Mouse (Mus musculus) kidney, embryonic 16.5 days (tissue): Measurements from ENCODE around the gene Ctnnd1. TPM values are rescaled to one million over a fixed set of nuclear protein-coding genes. Genes with fewer than 3 reads are reported as not detected.

Experiments
- ATAC-seq: fragments of 200-750 bp; cut with Nextera tagmentation; 2 replicates; pipeline ENCODE4 v1.8.0; 2017; ENCODE audit warnings: moderate TSS enrichment; ENCODE audit not compliant: low FRiP score, low TSS enrichment
- H3K27ac ChIP-seq: fragments of 300-500 bp; sonication (generic); 2 replicates; pipeline ENCODE4 v1.5.1; 2014; ENCODE audit warnings: low read length
- H3K27me3 ChIP-seq: fragments of 300-500 bp; sonication (generic); 2 replicates; pipeline ENCODE4 v1.6.1; 2014; ENCODE audit warnings: low read length, control low read depth, mixed read lengths; ENCODE audit not compliant: insufficient read depth
- H3K36me3 ChIP-seq: fragments of 300-500 bp; sonication (generic); 2 replicates; pipeline ENCODE4 v1.6.1; 2014; ENCODE audit warnings: low read length, control low read depth, mixed read lengths; ENCODE audit not compliant: insufficient read depth
- H3K4me1 ChIP-seq: fragments of 300-500 bp; sonication (generic); 2 replicates; pipeline ENCODE4 v1.6.1; 2014; ENCODE audit warnings: low read length, control low read depth, mixed read lengths; ENCODE audit not compliant: insufficient read depth
- H3K4me2 ChIP-seq: fragments of 300-500 bp; sonication (generic); replicated peaks from 2 replicates; pipeline ENCODE4 v1.6.1; 2014; ENCODE audit warnings: low read depth, low read length
- H3K4me3 ChIP-seq: fragments of 300-500 bp; sonication (generic); 2 replicates; pipeline ENCODE4 v1.5.1; 2014; ENCODE audit warnings: mild to moderate bottlenecking, low read length
- H3K9ac ChIP-seq: fragments of 300-500 bp; sonication (generic); replicated peaks from 2 replicates; pipeline ENCODE4 v1.6.1; 2014; ENCODE audit warnings: low read length
- H3K9me3 ChIP-seq: fragments of 300-500 bp; sonication (generic); 2 replicates; pipeline ENCODE4 v1.6.1; 2016; ENCODE audit warnings: low read length, control low read depth
- WGBS: fragments of 180-500 bp; shearing (Covaris S2); extraction: QIAGEN DNeasy Blood & Tissue Kit; methylation state at CpG from one replicate; pipeline ENCODE4 v1.1.7; 2014; 5-methylcytosine and 5-hydroxymethylcytosine counted together
- polyA plus RNA-seq: library from polyadenylated mRNA; unstranded; fragments of >200 nt; fragmentation: Nextera tagmentation; extraction: Ambion mirVana; gene quantifications from 2 replicates; pipeline ENCODE4 v1.2.1, GENCODE M21; 2015

The Ctnnd1 gene
- polyA plus RNA-seq, 1 experiment from 2014 or later: 55.7 TPM

- H3K4me3 ChIP-seq: peak overlapping the region; percentile 52
- no peak for ATAC-seq
- no peaks in the 10 kb centered on the region for H3K27me3 ChIP-seq
- peak overlapping the region; percentile 65 for H3K9ac ChIP-seq
- H3K36me3 ChIP-seq: peaks cover 4% of the 10 kb centered on the region; the same call in 1 of the 2 replicates
- H3K4me1 ChIP-seq: peaks cover 19% of the 10 kb centered on the region
- WGBS: 13% methylated on average over 6 of the region's 6 CpGs
- H3K4me2 ChIP-seq: peak overlapping the region; percentile 70
- no peaks in the 10 kb centered on the region for H3K9me3 ChIP-seq
- peak overlapping the region; percentile 34; the same call in 1 of the 2 replicates for H3K27ac ChIP-seq
These were observed 2.2 kb downstream of the Ctnnd1 start for GRCm38 (mm10) chr2:84648369-84648768.

GRCm38 (mm10) chr2:84647051-84647568, 3.5 kb downstream of the Ctnnd1 start:
- Histone ChIP-seq H3K27ac (no peak overlapping the region), H3K9me3 (no peaks in the 10 kb centered on the region), H3K36me3 (peaks cover 4% of the 10 kb centered on the region; the same call in 1 of the 2 replicates), H3K4me2 (0 out of 2 replicates have a peak overlapping the region, but pooled peaks have one; percentile 70), H3K27me3 (no peaks in the 10 kb centered on the region), H3K4me1 (peaks cover 23% of the 10 kb centered on the region), H3K9ac (no peak overlapping the region), H3K4me3 (no peak overlapping the region)
- no peak for ATAC-seq
- WGBS: 94% methylated on average over 6 of the region's 6 CpGs

- Histone ChIP-seq H3K27me3 (no peaks in the 10 kb centered on the region), H3K9ac (no peak overlapping the region), H3K27ac (no peak overlapping the region), H3K4me2 (no peak overlapping the region), H3K9me3 (no peaks in the 10 kb centered on the region), H3K4me3 (no peak overlapping the region), H3K36me3 (peaks cover 4% of the 10 kb centered on the region; the same call in 1 of the 2 replicates), H3K4me1 (peaks cover 22% of the 10 kb centered on the region; the same call in 1 of the 2 replicates)
- 48% methylated on average over 1 of the region's 1 CpGs for WGBS
- no peak for ATAC-seq
These were observed 4.4 kb downstream of the Ctnnd1 start for GRCm38 (mm10) chr2:84646138-84646537.

GRCm38 (mm10) chr2:84640833-84641232, 9.7 kb downstream of the Ctnnd1 start:
- no peak overlapping the region for H3K4me3 ChIP-seq
- no peak overlapping the region for H3K9ac ChIP-seq
- no peaks in the 10 kb centered on the region for H3K27me3 ChIP-seq
- ATAC-seq: no peak
- no peak overlapping the region for H3K4me2 ChIP-seq
- no peaks in the 10 kb centered on the region for H3K9me3 ChIP-seq
- H3K4me1 ChIP-seq: peaks cover 62% of the 10 kb centered on the region
- no peak overlapping the region for H3K27ac ChIP-seq
- H3K36me3 ChIP-seq: no peaks in the 10 kb centered on the region

- Histone ChIP-seq H3K36me3 (no peaks in the 10 kb centered on the region), H3K4me1 (peaks cover 78% of the 10 kb centered on the region), H3K9me3 (no peaks in the 10 kb centered on the region), H3K4me2 (peak overlapping the region; percentile 30; the same call in 1 of the 2 replicates), H3K9ac (no peak overlapping the region), H3K4me3 (peak overlapping the region; percentile 2; the same call in 1 of the 2 replicates), H3K27me3 (no peaks in the 10 kb centered on the region), H3K27ac (peak overlapping the region; percentile 87)
- WGBS: 53% methylated on average over 4 of the region's 5 CpGs
- no peak for ATAC-seq
These were observed 11.9 kb downstream of the Ctnnd1 start for GRCm38 (mm10) chr2:84638428-84639220.

- 18% methylated on average over 7 of the region's 7 CpGs for WGBS
- peak overlapping the region; percentile 30 for H3K4me2 ChIP-seq
These were observed 13.0 kb downstream of the Ctnnd1 start for GRCm38 (mm10) chr2:84637452-84638165.

GRCm38 (mm10) chr2:84636231-84636741, 14.3 kb downstream of the Ctnnd1 start:
- peak; percentile 47; the same call in 1 of the 2 replicates for ATAC-seq
- Histone ChIP-seq H3K27me3 (no peaks in the 10 kb centered on the region), H3K4me1 (peaks cover 82% of the 10 kb centered on the region), H3K27ac (peak overlapping the region; percentile 99), H3K36me3 (no peaks in the 10 kb centered on the region), H3K4me3 (peak overlapping the region; percentile 21), H3K4me2 (peak overlapping the region; percentile 53), H3K9ac (peak overlapping the region; percentile 66), H3K9me3 (no peaks in the 10 kb centered on the region)
- WGBS: 8% methylated on average over 8 of the region's 8 CpGs

More at GRCm38 (mm10) chr2:84637452-84638165, 13.0 kb downstream of the Ctnnd1 start:
- no peaks in the 10 kb centered on the region for H3K9me3 ChIP-seq
- H3K9ac ChIP-seq: peak overlapping the region; percentile 15; the same call in 1 of the 2 replicates
- H3K4me3 ChIP-seq: no peak overlapping the region; the same call in 1 of the 2 replicates
- peaks cover 81% of the 10 kb centered on the region for H3K4me1 ChIP-seq
- ATAC-seq: no peak
- H3K27me3 ChIP-seq: no peaks in the 10 kb centered on the region
- peak overlapping the region; percentile 87 for H3K27ac ChIP-seq
- no peaks in the 10 kb centered on the region for H3K36me3 ChIP-seq

- H3K27ac ChIP-seq: peak overlapping the region; percentile 99
- peak overlapping the region; percentile 53 for H3K4me2 ChIP-seq
- no peaks in the 10 kb centered on the region for H3K27me3 ChIP-seq
- H3K4me3 ChIP-seq: peak overlapping the region; percentile 21; the same call in 1 of the 2 replicates
- ATAC-seq: peak; percentile 94
- H3K9ac ChIP-seq: peak overlapping the region; percentile 66
- 4% methylated on average over 2 of the region's 2 CpGs for WGBS
- peaks cover 75% of the 10 kb centered on the region for H3K4me1 ChIP-seq
- H3K9me3 ChIP-seq: no peaks in the 10 kb centered on the region
- H3K36me3 ChIP-seq: no peaks in the 10 kb centered on the region
These were observed 15.0 kb downstream of the Ctnnd1 start for GRCm38 (mm10) chr2:84635611-84636010.

- peaks cover 71% of the 10 kb centered on the region for H3K4me1 ChIP-seq
- H3K9ac ChIP-seq: peak overlapping the region; percentile 66
- WGBS: 24% methylated on average over 4 of the region's 4 CpGs
- no peak for ATAC-seq
- no peaks in the 10 kb centered on the region for H3K36me3 ChIP-seq
- no peaks in the 10 kb centered on the region for H3K9me3 ChIP-seq
- peak overlapping the region; percentile 53 for H3K4me2 ChIP-seq
- H3K27ac ChIP-seq: peak overlapping the region; percentile 99
- peak overlapping the region; percentile 19 for H3K4me3 ChIP-seq
- H3K27me3 ChIP-seq: no peaks in the 10 kb centered on the region
These were observed 15.6 kb downstream of the Ctnnd1 start for GRCm38 (mm10) chr2:84634934-84635482.
